Mouse (Mus musculus) R1 (cell line): ENCODE results near the gene Bzw2.

Experiments used
- DNase-seq: peaks from one replicate; pipeline ENCODE4 v3.0.0-alpha.2; 2018; ENCODE audit warnings: low read depth, low spot score

Bzw2 gene

GRCm38 (mm10) chr12:36157638-36158308, at the start of gene Bzw2:
Bzw2 (minus strand) TSS chr12:36158080.
- DNase-seq = peak; percentile 94

GRCm38 (mm10) chr12:36207072-36207799, 49.4 kb upstream of the Bzw2 start:
- DNase-seq = peak; percentile 73

- DNase-seq = peak; percentile 86
Measured at GRCm38 (mm10) chr12:36205579-36206119, 47.8 kb upstream of the Bzw2 start.

DNA sequence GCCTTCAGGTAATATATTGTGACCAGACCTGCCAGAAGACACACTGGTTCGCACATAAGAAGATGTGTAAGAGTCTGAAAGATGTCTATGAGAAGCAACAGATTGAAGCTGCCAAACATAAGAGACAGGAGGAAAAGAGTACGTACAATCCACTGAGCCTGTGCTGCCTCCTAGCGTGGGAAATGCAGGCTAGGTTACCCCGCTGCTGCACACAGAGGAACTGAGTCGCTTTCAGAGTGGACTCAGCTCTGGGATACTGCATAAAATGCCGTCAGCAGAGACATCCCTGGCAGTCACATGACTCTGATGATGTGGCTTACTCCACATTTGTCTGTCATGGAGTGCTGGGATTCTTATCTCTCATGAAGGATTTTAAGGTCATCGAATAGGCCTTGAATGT, 37.1 kb upstream of the Bzw2 start:
- peak; percentile 24 for DNase-seq

GRCm38 (mm10) chr12:36190343-36190742, 32.5 kb upstream of the Bzw2 start:
- no peak for DNase-seq

DNA sequence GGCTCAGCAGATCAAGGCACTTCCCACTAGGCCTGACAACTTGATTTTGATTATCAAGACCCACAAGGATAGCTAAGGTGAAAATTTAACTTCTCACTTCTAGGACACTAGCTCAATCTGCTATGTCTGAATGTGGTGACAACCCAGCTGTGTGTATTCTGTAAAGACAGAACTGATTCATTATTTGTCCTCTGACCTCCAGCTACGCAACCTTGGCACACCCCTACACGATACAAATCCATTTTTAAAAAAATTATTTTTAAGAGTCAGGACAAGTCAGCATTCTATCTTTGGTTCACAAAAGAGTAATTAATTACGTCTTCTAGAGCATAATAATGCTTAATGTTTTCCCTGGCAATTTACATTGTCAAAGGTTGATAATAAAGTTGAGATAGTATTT, 31.7 kb upstream of the Bzw2 start:
- DNase-seq = no peak

DNA sequence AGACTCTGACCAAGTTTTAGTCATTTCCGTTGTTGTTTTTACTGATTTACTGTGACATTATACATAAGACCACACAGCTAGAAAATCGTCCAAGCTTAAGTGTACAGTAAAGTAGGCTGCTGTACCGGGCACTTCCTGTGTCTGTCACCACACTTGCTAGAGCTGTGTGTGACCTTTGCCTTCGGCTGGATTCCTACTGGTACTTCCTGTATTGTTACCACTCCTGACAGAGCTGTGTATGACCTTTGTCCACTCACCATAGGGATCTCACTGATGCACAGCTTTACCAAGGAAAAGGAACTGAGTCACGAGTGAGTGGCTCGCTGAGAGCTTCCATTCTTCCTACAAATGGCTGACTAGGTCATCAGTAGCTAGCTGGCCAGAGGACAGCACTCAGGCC, 29.2 kb upstream of the Bzw2 start:
- no peak for DNase-seq

DNA sequence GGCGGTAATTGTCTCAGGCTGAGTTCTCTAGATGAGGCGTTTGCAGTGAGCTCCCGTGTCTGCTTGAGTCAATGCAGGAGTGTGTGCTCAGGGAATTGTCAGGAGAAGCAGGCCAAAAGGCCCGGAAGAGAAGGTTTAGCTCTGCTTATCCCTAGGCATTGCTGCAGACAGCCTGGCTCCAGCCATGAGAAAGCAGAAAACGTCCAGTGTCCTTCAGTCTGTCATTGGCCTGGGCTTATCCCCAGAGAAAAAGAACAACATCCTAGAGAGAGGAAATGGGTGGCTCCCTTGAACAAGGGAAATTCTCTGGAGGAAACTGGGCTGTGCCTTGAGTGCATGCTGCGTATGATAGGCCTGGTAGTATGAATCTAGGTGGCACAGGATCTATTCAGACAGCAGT, 24.7 kb upstream of the Bzw2 start:
- peak; percentile 34 for DNase-seq

GRCm38 (mm10) chr12:36177227-36177626, 19.3 kb upstream of the Bzw2 start:
- DNase-seq = no peak

DNA sequence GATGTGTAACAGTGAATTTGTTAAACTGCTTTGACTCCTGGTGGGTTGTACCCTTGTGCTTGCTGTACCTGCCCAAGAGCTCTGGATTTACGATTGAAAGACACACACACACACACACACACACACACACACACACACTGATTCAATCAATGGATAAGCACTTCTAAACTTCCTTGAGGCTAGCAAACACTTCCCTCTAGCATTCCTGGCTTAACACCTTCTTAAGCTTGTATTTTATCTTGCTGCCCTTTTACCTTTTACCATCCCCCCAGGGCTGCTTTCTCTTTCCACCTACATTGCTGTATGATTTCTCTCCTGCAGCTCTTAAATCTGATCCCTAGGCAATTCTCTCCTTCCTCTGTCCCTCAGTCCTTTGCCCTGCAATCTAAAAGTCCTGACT, 7.4 kb upstream of the Bzw2 start:
- DNase-seq = no peak

DNA sequence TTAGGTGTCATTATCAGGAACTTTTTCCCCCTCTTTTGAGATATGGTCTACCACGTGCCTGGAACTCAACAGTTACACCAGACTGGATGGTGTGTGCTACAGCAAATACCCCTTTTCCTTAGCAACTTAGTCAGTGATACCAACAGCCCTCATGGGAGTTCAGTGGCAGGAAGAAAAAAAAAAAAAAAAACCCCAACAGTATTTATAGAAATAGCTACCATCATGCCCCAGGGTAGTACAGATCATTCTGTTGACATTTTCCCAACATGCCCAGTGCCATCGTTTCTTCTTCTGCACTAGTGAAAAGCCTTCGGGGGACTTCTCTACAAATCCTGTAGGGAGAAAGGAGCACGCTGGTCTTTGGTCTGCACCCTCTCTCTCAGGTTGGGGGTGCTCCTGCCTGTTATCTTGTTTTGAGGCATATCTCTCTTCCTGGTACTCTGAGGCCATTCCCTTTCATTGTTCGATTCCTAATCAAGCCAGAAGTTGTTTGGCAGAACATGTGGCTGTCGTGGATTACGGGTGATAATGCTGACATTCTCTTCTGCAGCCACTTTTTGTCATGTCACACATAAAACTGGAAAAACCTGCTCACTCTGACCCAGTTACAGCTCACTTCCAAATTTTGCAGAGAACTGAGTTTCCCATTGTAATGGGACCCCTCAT, 6.4 kb upstream of the Bzw2 start:
- DNase-seq = no peak

DNA sequence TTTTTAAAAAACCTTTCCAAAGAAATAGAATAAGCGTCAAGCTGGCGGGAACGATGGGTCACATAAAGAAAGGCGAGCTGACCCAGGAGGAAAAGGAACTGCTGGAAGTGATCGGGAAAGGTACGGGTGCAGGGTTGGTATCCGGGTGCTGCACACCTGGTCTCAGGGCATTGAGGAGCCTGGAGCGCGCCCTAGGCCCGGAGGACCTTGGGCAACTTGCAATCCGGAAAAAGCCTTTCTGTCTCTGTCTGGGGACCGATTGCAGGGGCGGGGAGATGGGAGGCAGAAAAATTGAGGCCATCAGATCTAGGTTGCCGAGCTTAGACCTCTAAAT, 609 bp downstream of the Bzw2 start:
- DNase-seq = no peak

DNA sequence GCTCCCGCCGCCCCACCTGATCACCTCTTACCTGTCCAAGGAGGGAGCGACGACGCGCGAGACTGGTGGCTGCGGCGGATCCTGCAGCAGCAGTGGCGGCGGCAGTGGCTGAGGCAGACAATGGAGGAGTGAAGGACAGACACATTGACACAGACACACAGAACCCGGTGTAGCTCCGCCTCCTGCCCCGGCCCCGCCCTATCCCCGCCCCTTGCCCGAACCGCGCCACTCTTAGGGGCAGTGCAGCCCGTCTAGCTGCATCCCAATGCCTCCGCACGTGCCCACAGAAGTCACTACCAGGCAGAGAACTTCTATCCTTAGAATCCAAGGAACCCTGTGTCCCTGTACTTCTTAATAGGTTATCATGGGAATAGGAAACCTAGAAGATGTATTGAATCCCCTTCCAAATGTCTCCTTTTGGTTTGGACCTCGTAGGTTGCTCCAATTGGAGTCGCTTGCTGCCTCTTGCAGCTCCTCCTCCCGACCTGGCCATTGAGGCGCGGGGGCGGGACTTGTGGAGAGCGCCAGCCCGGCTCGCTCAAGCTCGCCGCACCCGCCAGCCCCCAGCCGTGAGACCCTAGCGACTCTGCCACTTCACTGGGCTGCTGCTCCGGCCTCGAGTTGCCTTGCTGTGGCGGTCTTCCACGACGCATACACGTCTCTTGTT, 1.1 kb downstream of the Bzw2 start, which contains the start of gene Ankmy2:
Gene Ankmy2 (plus strand): TSS at position 478 of the 667 bp plus-strand sequence.
- peak; percentile 96 for DNase-seq

DNA sequence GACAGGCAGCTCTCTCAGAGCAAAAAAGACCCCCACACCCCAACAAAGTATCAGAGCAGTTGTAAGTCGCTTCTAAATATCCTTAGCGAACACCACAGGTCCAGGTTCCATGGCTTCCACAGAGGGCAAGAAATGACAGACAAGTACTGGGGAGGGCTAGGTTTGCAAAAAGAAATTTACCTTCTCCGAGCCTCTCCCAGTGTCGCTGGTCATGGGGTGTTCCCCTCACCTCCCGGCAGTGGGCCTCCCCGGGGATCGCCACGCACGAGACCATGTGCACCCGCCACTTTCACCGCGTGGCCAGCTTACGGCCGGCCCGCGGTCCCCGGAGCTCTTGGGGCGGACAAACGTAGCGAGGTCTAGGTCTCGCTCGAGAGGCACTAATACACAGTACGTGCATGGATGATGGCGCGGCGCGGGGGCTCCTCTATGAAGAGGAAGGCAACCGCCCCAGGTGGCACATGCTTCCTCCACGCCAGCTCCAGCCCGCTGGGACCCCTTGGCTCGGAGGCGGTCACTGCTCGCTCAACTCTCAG, 1.7 kb downstream of the Bzw2 start:
- no peak for DNase-seq

DNA sequence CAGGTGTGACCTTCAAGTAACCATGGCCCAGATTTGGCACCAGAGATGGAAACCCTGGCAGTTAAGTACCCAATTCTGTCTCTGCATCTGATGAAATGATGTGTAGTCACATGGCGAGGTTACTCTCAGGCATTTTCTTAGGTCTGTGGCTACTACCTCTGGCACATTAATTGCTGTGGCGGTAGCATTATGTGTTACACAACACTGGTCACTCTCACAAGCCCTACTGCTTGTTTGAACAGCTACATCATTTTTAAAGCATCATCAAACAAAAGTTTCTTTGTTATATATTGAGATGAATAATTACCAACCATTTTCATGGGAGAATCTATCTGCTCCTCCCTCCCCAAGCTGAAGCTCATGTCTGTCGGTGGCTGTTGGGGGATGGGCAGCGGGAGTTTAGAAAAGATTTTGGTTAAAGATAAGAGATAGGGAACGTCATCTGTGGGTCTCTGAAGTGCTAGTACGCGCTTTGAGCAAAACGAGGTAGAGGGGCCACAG, 2.7 kb downstream of the Bzw2 start:
- DNase-seq = no peak

DNA sequence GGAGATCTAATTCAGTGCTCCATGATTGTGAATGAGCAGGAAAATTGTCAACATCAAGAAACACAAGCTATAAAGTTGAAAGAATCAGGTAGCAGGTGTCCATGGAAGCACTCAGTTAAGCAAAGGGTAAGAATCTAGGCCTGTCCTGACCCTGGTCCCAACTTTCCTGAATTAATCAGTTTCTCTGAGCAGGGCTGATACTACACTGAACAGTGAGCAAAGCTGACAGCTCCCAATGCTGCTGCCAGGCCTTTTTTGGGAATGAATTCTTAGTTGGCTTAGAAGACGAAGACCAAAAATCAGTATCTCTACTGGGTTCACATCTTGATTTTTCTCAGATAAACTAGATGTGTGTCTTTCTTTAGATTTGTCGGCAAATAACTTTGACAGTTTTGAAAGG, 7.1 kb downstream of the Bzw2 start:
- DNase-seq = no peak

- DNase-seq = no peak
Measured at GRCm38 (mm10) chr12:36150265-36150664, 7.6 kb downstream of the Bzw2 start.

DNA sequence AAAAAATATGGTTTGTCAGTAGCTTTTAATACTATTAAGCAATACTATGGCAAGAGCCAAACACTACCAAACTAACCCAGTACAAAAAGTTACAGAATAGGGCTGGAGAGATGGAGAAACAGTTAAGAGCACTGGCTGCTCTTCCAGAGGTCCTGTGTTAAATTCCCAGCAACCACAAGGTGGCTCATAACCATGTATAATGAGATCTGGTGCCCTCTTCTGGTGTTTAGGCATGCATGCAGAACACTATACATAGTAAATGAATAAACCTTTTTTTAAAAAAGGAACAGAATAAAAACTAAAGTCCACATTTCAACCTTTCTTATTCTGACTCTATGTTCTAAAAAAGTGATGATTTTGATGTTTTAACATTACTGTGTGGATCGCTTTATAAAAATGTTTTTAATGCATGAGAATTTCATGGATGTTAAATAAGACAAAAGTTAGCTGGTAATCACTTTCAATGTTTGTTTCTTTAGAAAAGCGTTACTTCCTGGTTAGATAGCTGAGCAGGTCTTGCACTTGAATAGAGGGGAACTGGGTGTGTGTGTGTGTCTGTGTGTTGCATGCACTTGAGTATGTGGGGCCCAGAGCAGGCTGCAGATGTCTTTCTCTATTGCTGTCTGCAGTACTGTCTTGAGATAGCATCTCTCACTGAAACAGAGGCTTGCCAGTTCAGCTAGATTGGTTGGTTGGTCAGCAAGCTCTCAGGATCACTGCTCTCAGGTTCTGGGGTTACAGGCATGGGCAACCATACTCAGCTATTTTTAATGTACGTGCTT, 11.5 kb downstream of the Bzw2 start:
- peak; percentile 68 for DNase-seq

DNA sequence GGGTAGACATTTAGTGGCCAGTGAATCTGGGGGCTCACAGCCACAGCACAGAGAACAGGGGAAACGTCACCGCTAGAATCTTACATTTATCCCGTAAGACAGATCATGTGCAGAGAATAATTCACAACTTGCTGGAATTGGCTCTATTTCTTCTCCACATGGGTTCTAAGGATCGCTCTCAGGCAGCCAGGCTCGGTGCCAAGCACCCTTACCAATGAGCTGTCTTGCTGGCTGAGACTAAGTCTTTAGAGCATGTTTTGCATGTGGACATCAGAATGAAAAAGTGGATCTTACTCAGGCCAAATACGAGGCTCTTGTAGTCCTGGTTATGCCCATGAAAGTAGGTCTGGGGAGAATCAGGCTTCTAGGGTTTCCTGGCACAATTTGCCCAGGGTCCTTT, 17.5 kb downstream of the Bzw2 start:
- no peak for DNase-seq

GRCm38 (mm10) chr12:36137192-36137591, 20.7 kb downstream of the Bzw2 start:
- DNase-seq = no peak

- no peak for DNase-seq
Measured at GRCm38 (mm10) chr12:36136285-36136684, 21.6 kb downstream of the Bzw2 start.
